Mouse (Mus musculus): ENCODE data around the gene Ptk6.

Gene Ptk6

DNA sequence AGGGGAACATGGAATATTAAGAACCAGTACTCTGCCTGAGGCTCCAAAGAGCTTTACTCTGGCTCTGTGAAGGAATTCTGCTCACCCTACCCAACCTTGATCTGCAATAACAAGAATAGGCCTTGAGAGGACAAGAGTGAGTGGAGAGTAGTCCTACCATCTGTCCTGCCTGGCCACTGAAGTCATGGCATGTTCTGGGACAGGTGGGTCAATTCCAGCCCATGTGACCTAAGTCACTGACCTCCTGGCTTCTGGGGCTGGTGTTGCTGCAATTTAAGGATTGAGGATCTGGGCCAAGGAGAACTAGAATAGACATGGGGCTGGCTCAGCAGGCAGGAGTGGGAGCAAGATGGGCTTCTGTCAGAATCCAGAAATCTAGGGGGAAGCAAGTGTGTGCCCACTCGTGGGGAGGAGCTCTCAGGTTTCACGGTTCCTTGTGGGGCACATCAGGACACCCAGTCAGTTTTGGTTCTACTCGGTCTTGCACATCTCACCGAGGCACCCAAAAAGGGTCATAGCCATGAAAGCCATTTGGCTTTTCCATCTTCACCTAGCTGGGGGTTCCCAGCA lies 55.5 kb downstream of the Ptk6 start:
- Histone ChIP-seq H3K27me3 (ENCODE audit: control insufficient read depth, insufficient read depth, low read length, poor library complexity, severe bottlenecking) (no peaks in the 10 kb centered on the region), H3K36me3 (ENCODE audit: control insufficient read depth, insufficient read depth, low read length, poor library complexity, severe bottlenecking) (no peaks in the 10 kb centered on the region)
- no peak for DNase-seq (ENCODE audit: low read depth, low spot score)

DNA sequence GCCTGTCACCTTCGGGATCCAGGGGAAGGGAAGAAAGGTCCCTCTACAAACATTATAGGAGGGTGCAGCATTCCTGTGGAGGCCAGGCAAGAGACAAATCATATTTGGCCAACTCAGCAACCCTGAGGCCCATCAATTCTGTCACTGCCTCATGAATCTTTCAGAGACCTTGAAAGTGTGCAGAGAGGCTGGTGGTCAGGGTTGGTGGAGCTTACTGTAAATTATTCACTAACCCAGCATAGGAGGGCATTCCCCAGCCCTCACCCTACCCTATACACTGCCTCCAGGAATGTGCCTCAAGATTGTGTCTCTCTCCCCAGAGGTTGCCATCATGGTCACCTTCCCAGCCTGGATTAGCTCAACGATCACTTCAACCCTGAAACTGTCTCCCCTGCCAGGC lies 57.9 kb downstream of the Ptk6 start:
- no peaks in the 10 kb centered on the region for H3K36me3 ChIP-seq (ENCODE audit: control insufficient read depth, insufficient read depth, low read length, poor library complexity, severe bottlenecking)
- DNase-seq (ENCODE audit: low read depth, low spot score), result no peak
- no peaks in the 10 kb centered on the region for H3K27me3 ChIP-seq (ENCODE audit: control insufficient read depth, insufficient read depth, low read length, poor library complexity, severe bottlenecking)
